Mouse (Mus musculus) hindbrain, postnatal 0 days (tissue): ENCODE results near the gene Mrpl38. TPM values are rescaled to one million over a fixed set of nuclear protein-coding genes. Genes with fewer than 3 reads are reported as not detected.
A peak's percentile ranks its signal among the peaks of the same experiment; 100 is the strongest.

Experiments
- ATAC-seq: fragments of 200-750 bp; cut with Nextera tagmentation; 2 replicates; pipeline ENCODE4 v1.8.0; 2017; ENCODE audit warnings: mild to moderate bottlenecking, moderate TSS enrichment, moderate library complexity
- DNase-seq: peaks from one replicate; pipeline ENCODE4 v3.0.0-alpha.2; 2015; ENCODE audit warnings: low spot score
- H3K27ac ChIP-seq: fragments of 300-500 bp; sonication (generic); 2 replicates; pipeline ENCODE4 v1.5.1; 2014; ENCODE audit warnings: mild to moderate bottlenecking
- H3K27me3 ChIP-seq: fragments of 300-500 bp; sonication (generic); 2 replicates; pipeline ENCODE4 v1.6.1; 2014; ENCODE audit warnings: low read length, mixed read lengths; ENCODE audit not compliant: insufficient read depth
- H3K36me3 ChIP-seq: fragments of 300-500 bp; sonication (generic); 2 replicates; pipeline ENCODE4 v1.6.1; 2014; ENCODE audit warnings: low read length, mixed read lengths; ENCODE audit not compliant: insufficient read depth
- H3K4me1 ChIP-seq: fragments of 300-500 bp; sonication (generic); 2 replicates; pipeline ENCODE4 v1.6.1; 2014; ENCODE audit warnings: antibody characterized with exemption, low read length, mixed read lengths; ENCODE audit not compliant: insufficient read depth
- H3K4me2 ChIP-seq: fragments of 300-500 bp; sonication (generic); 2 replicates; pipeline ENCODE4 v1.6.1; 2014; ENCODE audit warnings: low read depth, mild to moderate bottlenecking, low read length, moderate library complexity, mixed read lengths
- H3K4me3 ChIP-seq: fragments of 300-500 bp; sonication (generic); 2 replicates; pipeline ENCODE4 v1.5.1; 2014; ENCODE audit warnings: low read length
- H3K9ac ChIP-seq: fragments of 300-500 bp; sonication (generic); replicated peaks from 2 replicates; pipeline ENCODE4 v1.6.1; 2014; ENCODE audit warnings: mild to moderate bottlenecking, low read length, moderate library complexity, mixed read lengths
- H3K9me3 ChIP-seq: fragments of 300-500 bp; sonication (generic); 2 replicates; pipeline ENCODE4 v1.6.1; 2016; ENCODE audit warnings: low read length, mixed read lengths
- CTCF ChIP-seq: IDR thresholded peaks from 2 replicates; pipeline ENCODE4 v1.5.1; 2016; ENCODE audit warnings: antibody characterized with exemption, control low read depth, low read depth
- WGBS: fragments of 180-500 bp; shearing (Covaris S2); extraction: QIAGEN DNeasy Blood & Tissue Kit; methylation state at CpG from one replicate; pipeline ENCODE4 v1.1.7; 2014; 5-methylcytosine and 5-hydroxymethylcytosine counted together
- polyA plus RNA-seq: library from polyadenylated mRNA; unstranded; fragments of >200 nt; fragmentation: Nextera tagmentation; extraction: Ambion mirVana; gene quantifications from 2 replicates; pipeline ENCODE4 v1.2.1, GENCODE M21; 2015
- total RNA-seq: library from RNA; depleted of rRNA; stranded (reverse); fragments of >200 nt; gene quantifications from 2 replicates; pipeline ENCODE4 v1.2.3, GENCODE M21; 2014

The Mrpl38 gene
- total and polyA plus RNA-seq, 2 experiments from 2014 or later = 71.9 to 94.0 TPM

DNA sequence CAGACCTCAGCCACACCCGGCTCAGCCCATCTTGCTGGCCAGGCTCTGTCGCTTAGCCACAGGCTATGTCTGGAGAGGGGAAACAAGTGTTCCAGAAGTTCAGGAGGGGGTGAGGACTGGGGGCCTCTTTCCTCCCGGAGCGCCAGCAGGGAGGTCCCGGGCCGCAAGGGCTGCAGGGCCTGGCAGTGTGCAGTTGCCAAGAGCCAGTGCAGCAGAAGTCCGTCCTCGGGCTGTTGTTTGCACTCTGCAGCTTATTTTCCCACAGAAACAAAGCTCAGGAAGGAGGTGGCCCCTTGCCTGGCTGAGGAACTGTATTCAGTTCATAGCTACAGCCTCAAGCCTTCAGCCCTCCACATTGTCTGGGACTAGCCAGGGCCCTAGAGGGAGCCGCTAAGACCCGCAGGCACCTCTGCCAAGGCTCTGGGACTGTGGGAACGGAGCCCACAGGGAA, 36.7 kb downstream of the Mrpl38 start:
- Histone ChIP-seq H3K27ac (peak overlapping the region; percentile 78), H3K27me3 (no peaks in the 10 kb centered on the region), H3K36me3 (no peaks in the 10 kb centered on the region), H3K9me3 (no peaks in the 10 kb centered on the region), H3K4me3 (no peak overlapping the region), H3K9ac (0 out of 2 replicates have a peak overlapping the region, but pooled peaks have one; percentile 3), H3K4me1 (0 out of 2 replicates have a peak, but pooled peaks cover 6% of the 10 kb centered on the region), H3K4me2 (no peak overlapping the region)
- TF ChIP-seq CTCF = no peak; the same call in 1 of the 2 replicates
- ATAC-seq = peak; percentile 85; the same call in 1 of the 2 replicates
- WGBS = 17% methylated on average over 11 of the region's 11 CpGs
- DNase-seq = peak; percentile 69

- DNase-seq = no peak
- 0 out of 2 replicates have a peak, but pooled peaks cover 6% of the 10 kb centered on the region for H3K4me1 ChIP-seq
- H3K36me3 ChIP-seq = no peaks in the 10 kb centered on the region
- no peak overlapping the region for H3K4me2 ChIP-seq
- no peak for ATAC-seq
- no peaks in the 10 kb centered on the region for H3K27me3 ChIP-seq
- no peak overlapping the region for H3K9ac ChIP-seq
- 82% methylated on average over 7 of the region's 7 CpGs for WGBS
- H3K27ac ChIP-seq = peak overlapping the region; percentile 78; the same call in 1 of the 2 replicates
- no peaks in the 10 kb centered on the region for H3K9me3 ChIP-seq
- H3K4me3 ChIP-seq = no peak overlapping the region
- no peak for TF ChIP-seq CTCF
These were observed 37.8 kb downstream of the Mrpl38 start for GRCm38 (mm10) chr11:116100839-116101238.

- no peak overlapping the region for H3K4me3 ChIP-seq
- no peaks in the 10 kb centered on the region for H3K36me3 ChIP-seq
- DNase-seq (no peak), ATAC-seq (no peak)
- no peak overlapping the region for H3K9ac ChIP-seq
- no peaks in the 10 kb centered on the region for H3K27me3 ChIP-seq
- no peak for TF ChIP-seq CTCF
- no peak overlapping the region for H3K27ac ChIP-seq
- 78% methylated on average over 6 of the region's 6 CpGs for WGBS
- no peaks in the 10 kb centered on the region for H3K9me3 ChIP-seq
- 0 out of 2 replicates have a peak, but pooled peaks cover 6% of the 10 kb centered on the region for H3K4me1 ChIP-seq
- no peak overlapping the region for H3K4me2 ChIP-seq
These were observed 38.3 kb downstream of the Mrpl38 start for GRCm38 (mm10) chr11:116100385-116100784.

- no peaks in the 10 kb centered on the region for H3K9me3 ChIP-seq
These were observed 39.2 kb downstream of the Mrpl38 start for GRCm38 (mm10) chr11:116099462-116099861.

GRCm38 (mm10) chr11:116098711-116099460, 39.8 kb downstream of the Mrpl38 start:
- H3K4me3 ChIP-seq = no peak overlapping the region
- no peak overlapping the region for H3K4me2 ChIP-seq
- H3K27ac ChIP-seq = no peak overlapping the region
- no peaks in the 10 kb centered on the region for H3K9me3 ChIP-seq
- no peaks in the 10 kb centered on the region for H3K4me1 ChIP-seq
- DNase-seq (no peak), ATAC-seq (no peak)
- H3K36me3 ChIP-seq = no peaks in the 10 kb centered on the region
- TF ChIP-seq CTCF = no peak
- no peaks in the 10 kb centered on the region for H3K27me3 ChIP-seq
- H3K9ac ChIP-seq = no peak overlapping the region
- 73% methylated on average over 14 of the region's 14 CpGs for WGBS

More at GRCm38 (mm10) chr11:116099462-116099861, 39.2 kb downstream of the Mrpl38 start:
- DNase-seq (no peak), ATAC-seq (no peak)
- no peak overlapping the region for H3K27ac ChIP-seq
- no peak overlapping the region for H3K4me3 ChIP-seq
- H3K27me3 ChIP-seq = no peaks in the 10 kb centered on the region
- no peak overlapping the region for H3K9ac ChIP-seq
- no peaks in the 10 kb centered on the region for H3K36me3 ChIP-seq
- TF ChIP-seq CTCF = no peak
- H3K4me1 ChIP-seq = 0 out of 2 replicates have a peak, but pooled peaks cover 6% of the 10 kb centered on the region
- no peak overlapping the region for H3K4me2 ChIP-seq
- WGBS = 88% methylated on average over 6 of the region's 6 CpGs

GRCm38 (mm10) chr11:116096213-116097108, 42.2 kb downstream of the Mrpl38 start:
- no peak for ATAC-seq

More at GRCm38 (mm10) chr11:116096213-116097108, 42.2 kb downstream of the Mrpl38 start:
- H3K4me1 ChIP-seq = no peaks in the 10 kb centered on the region
- H3K4me3 ChIP-seq = no peak overlapping the region
- H3K9ac ChIP-seq = no peak overlapping the region
- no peaks in the 10 kb centered on the region for H3K36me3 ChIP-seq
- no peaks in the 10 kb centered on the region for H3K27me3 ChIP-seq
- DNase-seq = no peak
- H3K9me3 ChIP-seq = no peaks in the 10 kb centered on the region
- no peak overlapping the region for H3K27ac ChIP-seq
- no peak overlapping the region for H3K4me2 ChIP-seq
- peak; percentile 58 for TF ChIP-seq CTCF
- WGBS = 95% methylated on average over 5 of the region's 5 CpGs
